Mouse (Mus musculus) lung, postnatal 25 days (tissue): ENCODE results near the gene Mgrn1.

Experiments
- DNase-seq: peaks from one replicate; pipeline ENCODE4 v3.0.0; 2022; ENCODE audit warnings: low spot score

Mgrn1 gene

GRCm38 (mm10) chr16:4879101-4879707, 6.8 kb upstream of the Mgrn1 start:
- DNase-seq: no peak

GRCm38 (mm10) chr16:4879708-4880124, 6.3 kb upstream of the Mgrn1 start:
- peak; percentile 93 for DNase-seq

GRCm38 (mm10) chr16:4880136-4880825, 5.8 kb upstream of the Mgrn1 start, which contains the start of gene Ubald1:
Gene Ubald1 (minus strand): TSS chr16:4880315.
- peak; percentile 98 for DNase-seq

- DNase-seq: no peak
Observed at GRCm38 (mm10) chr16:4881400-4882351, 4.4 kb upstream of the Mgrn1 start.

GRCm38 (mm10) chr16:4884930-4885329, 1.1 kb upstream of the Mgrn1 start:
- DNase-seq: no peak

- no peak for DNase-seq
Observed at GRCm38 (mm10) chr16:4886690-4887020, 606 bp downstream of the Mgrn1 start.

GRCm38 (mm10) chr16:4890201-4890709, 4.2 kb downstream of the Mgrn1 start:
- DNase-seq: no peak

- DNase-seq: no peak
Observed at GRCm38 (mm10) chr16:4892171-4892570, 6.1 kb downstream of the Mgrn1 start.

GRCm38 (mm10) chr16:4894201-4894908, 8.3 kb downstream of the Mgrn1 start:
- peak; percentile 70 for DNase-seq

GRCm38 (mm10) chr16:4896249-4897027, 10.4 kb downstream of the Mgrn1 start:
- no peak for DNase-seq

- DNase-seq: no peak
Observed at GRCm38 (mm10) chr16:4897146-4897730, 11.2 kb downstream of the Mgrn1 start.

GRCm38 (mm10) chr16:4898881-4899280, 12.8 kb downstream of the Mgrn1 start:
- no peak for DNase-seq

GRCm38 (mm10) chr16:4899711-4900110, 13.7 kb downstream of the Mgrn1 start:
- DNase-seq: no peak

GRCm38 (mm10) chr16:4901167-4901566, 15.1 kb downstream of the Mgrn1 start:
- DNase-seq: no peak

- no peak for DNase-seq
Observed at GRCm38 (mm10) chr16:4902390-4902789, 16.3 kb downstream of the Mgrn1 start.

GRCm38 (mm10) chr16:4903491-4904102, 17.5 kb downstream of the Mgrn1 start:
- no peak for DNase-seq

- DNase-seq: no peak
Observed at GRCm38 (mm10) chr16:4904878-4905277, 18.8 kb downstream of the Mgrn1 start.

GRCm38 (mm10) chr16:4905591-4905990, 19.5 kb downstream of the Mgrn1 start:
- no peak for DNase-seq

GRCm38 (mm10) chr16:4906559-4906958, 20.5 kb downstream of the Mgrn1 start:
- DNase-seq: no peak

- DNase-seq: no peak
Observed at GRCm38 (mm10) chr16:4907386-4907785, 21.3 kb downstream of the Mgrn1 start.
